Mouse (Mus musculus): ENCODE measurements around the gene Arl4d. TPM values are rescaled to one million over a fixed set of nuclear protein-coding genes. Genes with fewer than 3 reads are reported as not detected.

Arl4d gene
- total and polyA plus RNA-seq, 2 experiments from 2014 or later, result 5.7 to 6.9 TPM

DNA sequence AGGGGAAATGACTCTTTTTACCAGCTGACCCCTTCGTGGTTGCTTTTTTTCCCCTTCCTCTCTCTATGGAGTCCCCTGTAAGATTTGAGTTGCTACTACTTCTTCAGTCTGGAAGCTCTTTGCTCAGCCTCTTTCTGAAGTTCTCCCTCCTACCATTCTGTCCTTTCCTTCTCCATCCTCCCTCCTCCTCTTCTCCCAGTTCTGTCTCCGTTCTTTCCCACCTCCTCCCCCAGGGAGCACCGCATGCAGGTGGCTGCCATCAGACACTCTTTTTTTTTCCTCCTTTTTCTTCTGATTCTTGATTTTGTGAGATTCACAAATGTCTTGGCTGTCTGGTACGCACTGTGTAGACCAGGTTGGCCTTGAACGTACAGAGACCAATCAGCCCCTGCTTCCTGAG lies 25.0 kb downstream of the Arl4d start:
- TF ChIP-seq CTCF (IDR thresholded peaks at IDR 0.05), result no peak
- no peaks in the 10 kb centered on the region for H3K36me3 ChIP-seq (ENCODE audit: insufficient read depth, low read length)
- H3K27me3 ChIP-seq (ENCODE audit: insufficient read depth, low read length), result no peaks in the 10 kb centered on the region
- no peak for DNase-seq (ENCODE audit: low spot score)
- H3K9ac ChIP-seq (replicated peaks; ENCODE audit: low read length, poor library complexity, severe bottlenecking), result no peak overlapping the region
- no peak overlapping the region for H3K4me3 ChIP-seq (ENCODE audit: low read depth, low read length)
- no peak overlapping the region for H3K27ac ChIP-seq (ENCODE audit: low read depth, low read length)
- H3K9me3 ChIP-seq (ENCODE audit: low read length), result no peaks in the 10 kb centered on the region
- H3K4me1 ChIP-seq (ENCODE audit: insufficient read depth, low read length), result 0 out of 2 replicates have a peak, but pooled peaks cover 2% of the 10 kb centered on the region
- no peak for ATAC-seq (ENCODE audit: low FRiP score)
- H3K4me2 ChIP-seq (ENCODE audit: low read depth, low read length, poor library complexity, severe bottlenecking), result no peak overlapping the region
- WGBS, result 64% methylated on average over 5 of the region's 5 CpGs

DNA sequence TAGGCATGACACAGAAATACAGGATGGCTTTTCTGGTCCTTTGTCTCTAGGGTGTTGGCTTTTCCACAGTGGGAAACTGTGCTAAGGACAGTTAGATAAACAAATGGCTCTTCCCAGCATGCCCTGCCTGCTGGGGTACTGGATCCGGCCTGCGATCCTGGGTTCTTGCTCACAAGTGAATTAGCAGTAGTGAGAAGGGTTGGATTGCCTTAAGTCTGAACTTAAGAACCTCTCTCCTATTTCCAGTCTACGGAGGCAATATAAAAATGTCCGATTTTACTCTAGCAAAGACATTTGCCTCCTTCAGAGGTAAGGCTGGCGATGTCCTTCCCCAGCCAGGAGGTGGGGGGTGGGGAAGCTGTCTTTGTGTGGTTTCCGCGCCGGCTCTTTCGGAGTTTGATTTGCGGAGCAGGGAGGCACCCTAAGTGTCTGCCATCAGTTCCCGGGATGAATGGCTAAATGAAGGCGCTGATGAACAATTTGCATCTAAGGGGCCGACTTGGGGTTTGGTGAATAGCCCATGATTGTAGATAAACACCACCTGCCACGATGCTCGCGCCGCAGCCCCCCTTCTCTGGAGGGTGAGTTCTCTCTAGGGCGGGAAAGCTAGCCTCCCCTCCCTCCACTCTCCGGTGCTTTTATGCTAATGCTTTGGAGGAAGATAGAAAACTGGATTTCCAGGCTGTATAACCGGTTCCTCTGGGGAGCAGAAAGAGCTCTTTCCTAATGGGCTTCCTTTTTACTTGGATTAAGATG lies 30.7 kb downstream of the Arl4d start:
- WGBS, result 2% methylated on average over 20 of the region's 20 CpGs

DNA sequence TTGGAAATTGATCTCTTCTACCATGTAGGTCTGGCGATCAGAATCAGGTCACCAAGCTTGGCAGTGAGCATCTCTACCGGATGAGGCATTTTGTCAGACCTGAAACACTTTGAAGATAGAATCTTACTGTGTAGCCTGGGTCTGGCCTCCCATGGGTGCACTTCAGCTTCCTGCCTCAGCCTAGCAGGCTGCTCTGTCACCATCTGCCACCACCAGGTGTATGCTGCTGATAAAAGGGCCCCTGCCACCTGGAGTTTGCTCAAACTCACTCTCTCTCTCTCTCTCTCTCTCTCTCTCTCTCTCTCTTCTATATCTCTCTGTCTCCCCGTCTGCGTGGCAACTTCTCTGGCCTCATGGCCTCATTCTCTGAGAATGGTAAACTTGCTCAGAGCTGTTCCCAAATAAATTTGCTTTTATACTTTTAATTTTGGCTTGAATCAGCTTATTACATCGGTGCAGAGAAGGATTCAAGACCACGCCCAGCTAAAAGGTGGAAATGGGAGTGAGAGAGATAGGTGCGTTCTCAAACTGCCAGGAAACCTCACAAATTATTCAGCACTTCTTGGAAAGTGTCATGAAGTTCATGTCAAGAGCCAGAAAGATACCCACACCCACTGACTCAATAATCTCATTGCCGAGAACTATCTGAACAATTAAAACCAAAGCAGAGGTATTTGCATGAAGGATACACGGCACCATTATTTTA lies 32.0 kb downstream of the Arl4d start:
- Histone ChIP-seq H3K9ac (replicated peaks; ENCODE audit: low read length, poor library complexity, severe bottlenecking) (no peak overlapping the region), H3K27ac (ENCODE audit: low read depth, low read length) (no peak overlapping the region; the same call in 1 of the 2 replicates)

More for the DNA sequence above, 30.7 kb downstream of the Arl4d start:
- no peaks in the 10 kb centered on the region for H3K36me3 ChIP-seq (ENCODE audit: insufficient read depth, low read length)
- ATAC-seq (ENCODE audit: low FRiP score) (no peak), DNase-seq (ENCODE audit: low spot score) (peak; percentile 38)
- peak overlapping the region; percentile 13 for H3K4me3 ChIP-seq (ENCODE audit: low read depth, low read length)
- no peak for TF ChIP-seq CTCF (IDR thresholded peaks at IDR 0.05)
- 0 out of 2 replicates have a peak, but pooled peaks cover 4% of the 10 kb centered on the region for H3K4me1 ChIP-seq (ENCODE audit: insufficient read depth, low read length)
- H3K9me3 ChIP-seq (ENCODE audit: low read length), result no peaks in the 10 kb centered on the region
- peak overlapping the region; percentile 67 for H3K27ac ChIP-seq (ENCODE audit: low read depth, low read length)
- H3K4me2 ChIP-seq (ENCODE audit: low read depth, low read length, poor library complexity, severe bottlenecking), result peak overlapping the region; percentile 48
- peak overlapping the region; percentile 42; the same call in 1 of the 2 replicates for H3K9ac ChIP-seq (replicated peaks; ENCODE audit: low read length, poor library complexity, severe bottlenecking)
- H3K27me3 ChIP-seq (ENCODE audit: insufficient read depth, low read length), result no peaks in the 10 kb centered on the region

DNA sequence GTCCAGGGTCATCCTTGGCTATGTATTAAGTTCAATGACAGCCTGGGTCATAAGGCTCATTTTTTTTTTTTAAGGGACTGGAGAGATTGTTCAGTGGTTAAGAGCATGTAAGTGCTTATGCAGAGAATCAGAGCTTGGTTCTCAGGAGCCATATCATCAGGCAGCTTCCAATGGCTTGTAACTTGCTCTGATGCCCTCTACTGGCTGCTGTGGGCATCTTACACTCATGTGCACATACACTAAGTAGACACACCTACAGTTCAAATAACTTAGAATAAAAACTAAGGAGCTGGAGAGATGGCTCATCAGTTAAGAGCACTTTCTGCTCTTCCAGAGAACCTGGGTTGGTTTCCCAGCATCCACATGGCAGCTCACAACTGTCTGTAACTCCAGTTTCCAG lies 32.8 kb downstream of the Arl4d start:
- Histone ChIP-seq H3K27me3 (ENCODE audit: insufficient read depth, low read length) (no peaks in the 10 kb centered on the region), H3K4me1 (ENCODE audit: insufficient read depth, low read length) (0 out of 2 replicates have a peak, but pooled peaks cover 4% of the 10 kb centered on the region), H3K4me2 (ENCODE audit: low read depth, low read length, poor library complexity, severe bottlenecking) (no peak overlapping the region), H3K27ac (ENCODE audit: low read depth, low read length) (no peak overlapping the region), H3K4me3 (ENCODE audit: low read depth, low read length) (no peak overlapping the region), H3K36me3 (ENCODE audit: insufficient read depth, low read length) (no peaks in the 10 kb centered on the region), H3K9ac (replicated peaks; ENCODE audit: low read length, poor library complexity, severe bottlenecking) (no peak overlapping the region), H3K9me3 (ENCODE audit: low read length) (no peaks in the 10 kb centered on the region)
- no peak for ATAC-seq (ENCODE audit: low FRiP score)
- no peak for DNase-seq (ENCODE audit: low spot score)
- TF ChIP-seq CTCF (IDR thresholded peaks at IDR 0.05), result no peak

More for the DNA sequence above, 32.0 kb downstream of the Arl4d start:
- no peak for ATAC-seq (ENCODE audit: low FRiP score)
- DNase-seq (ENCODE audit: low spot score), result no peak
- no peak overlapping the region for H3K4me3 ChIP-seq (ENCODE audit: low read depth, low read length)
- H3K27me3 ChIP-seq (ENCODE audit: insufficient read depth, low read length), result no peaks in the 10 kb centered on the region
- H3K4me1 ChIP-seq (ENCODE audit: insufficient read depth, low read length), result 0 out of 2 replicates have a peak, but pooled peaks cover 4% of the 10 kb centered on the region
- 92% methylated on average over 9 of the region's 9 CpGs for WGBS
- H3K36me3 ChIP-seq (ENCODE audit: insufficient read depth, low read length), result no peaks in the 10 kb centered on the region
- no peaks in the 10 kb centered on the region for H3K9me3 ChIP-seq (ENCODE audit: low read length)
- no peak for TF ChIP-seq CTCF (IDR thresholded peaks at IDR 0.05)
- H3K4me2 ChIP-seq (ENCODE audit: low read depth, low read length, poor library complexity, severe bottlenecking), result no peak overlapping the region

DNA sequence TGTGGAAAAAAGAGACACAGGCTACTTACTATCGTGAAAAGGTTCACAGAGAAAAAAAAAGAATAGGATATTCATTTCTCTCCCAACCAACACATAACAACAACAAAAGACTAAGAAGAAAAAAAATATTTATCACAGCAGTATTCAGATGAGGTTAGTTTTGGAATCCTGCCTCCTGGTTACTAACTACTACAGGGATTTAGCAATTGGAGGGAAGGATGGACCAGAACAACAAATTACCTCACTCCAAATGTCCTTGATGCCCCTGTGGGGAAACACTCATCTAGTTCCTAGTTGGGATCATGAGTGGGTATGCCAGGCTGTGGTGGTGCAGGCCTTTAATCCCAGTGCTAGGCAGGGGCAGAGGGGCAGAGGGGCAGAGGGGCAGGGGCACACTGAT lies 34.2 kb downstream of the Arl4d start:
- Histone ChIP-seq H3K9ac (replicated peaks; ENCODE audit: low read length, poor library complexity, severe bottlenecking) (no peak overlapping the region), H3K9me3 (ENCODE audit: low read length) (no peaks in the 10 kb centered on the region), H3K27me3 (ENCODE audit: insufficient read depth, low read length) (no peaks in the 10 kb centered on the region), H3K27ac (ENCODE audit: low read depth, low read length) (no peak overlapping the region), H3K4me1 (ENCODE audit: insufficient read depth, low read length) (0 out of 2 replicates have a peak, but pooled peaks cover 4% of the 10 kb centered on the region), H3K4me3 (ENCODE audit: low read depth, low read length) (no peak overlapping the region), H3K36me3 (ENCODE audit: insufficient read depth, low read length) (no peaks in the 10 kb centered on the region), H3K4me2 (ENCODE audit: low read depth, low read length, poor library complexity, severe bottlenecking) (no peak overlapping the region)
- ATAC-seq (ENCODE audit: low FRiP score), result no peak
- DNase-seq (ENCODE audit: low spot score), result no peak
- no peak for TF ChIP-seq CTCF (IDR thresholded peaks at IDR 0.05)
- WGBS, result 100% methylated on average over 1 of the region's 1 CpGs

DNA sequence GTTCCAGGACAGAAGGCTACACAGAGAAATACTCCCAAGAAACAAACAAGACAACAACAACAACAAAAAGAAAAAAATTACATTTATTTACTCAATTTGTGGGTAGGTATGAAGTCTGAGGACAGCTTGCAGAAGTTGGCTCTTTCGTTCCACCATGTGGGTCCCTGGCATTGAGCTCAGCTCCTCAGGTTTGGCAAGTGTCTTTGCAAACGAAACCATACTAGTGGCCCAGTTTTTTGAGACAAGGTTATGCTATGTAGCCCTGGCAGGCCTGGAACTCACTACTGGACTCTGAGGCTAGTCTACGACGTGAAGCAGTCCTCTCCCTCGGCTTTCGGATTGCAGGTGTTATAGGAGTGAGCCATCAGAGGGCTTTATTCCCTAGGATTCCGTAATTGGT lies 34.6 kb downstream of the Arl4d start:
- no peak for ATAC-seq (ENCODE audit: low FRiP score)
- WGBS, result 74% methylated on average over 7 of the region's 7 CpGs

More for the DNA sequence above, 34.6 kb downstream of the Arl4d start:
- Histone ChIP-seq H3K9ac (replicated peaks; ENCODE audit: low read length, poor library complexity, severe bottlenecking) (no peak overlapping the region), H3K4me3 (ENCODE audit: low read depth, low read length) (no peak overlapping the region), H3K27ac (ENCODE audit: low read depth, low read length) (no peak overlapping the region), H3K9me3 (ENCODE audit: low read length) (no peaks in the 10 kb centered on the region), H3K27me3 (ENCODE audit: insufficient read depth, low read length) (no peaks in the 10 kb centered on the region), H3K36me3 (ENCODE audit: insufficient read depth, low read length) (no peaks in the 10 kb centered on the region), H3K4me2 (ENCODE audit: low read depth, low read length, poor library complexity, severe bottlenecking) (no peak overlapping the region), H3K4me1 (ENCODE audit: insufficient read depth, low read length) (0 out of 2 replicates have a peak, but pooled peaks cover 4% of the 10 kb centered on the region)
- DNase-seq (ENCODE audit: low spot score), result no peak
- TF ChIP-seq CTCF (IDR thresholded peaks at IDR 0.05), result no peak

Data from midbrain, postnatal 0 days (tissue).